Mouse (Mus musculus): ENCODE data around the gene Osbpl9. TPM values are rescaled to one million over a fixed set of nuclear protein-coding genes. Genes with fewer than 3 reads are reported as not detected.

Gene Osbpl9
- 100 to 1,000 TPM in 1 of 2 experiments, 10 to 100 TPM in 1; 91.5 to 112 TPM for total RNA-seq (2021)
- long read RNA-seq, experiment 1, transcript Osbpl9-219 (24 exons, 2,903 nt) = major isoform, 22 of 108 reads
- long read RNA-seq, experiment 1, transcript Osbpl9-202 (21 exons, 3,134 nt) = minor isoform, 6 of 108 reads
- long read RNA-seq, experiment 1, transcript Osbpl9-213 (20 exons, 2,604 nt) = minor isoform, 9 of 108 reads
- long read RNA-seq, experiment 1, partial matches to known transcripts = 36 of 108 reads
- long read RNA-seq, experiment 1, other reads (novel, unspliced or antisense) = 29 of 108 reads
- long read RNA-seq, experiment 2, transcript Osbpl9-219 (24 exons, 2,903 nt) = major isoform, 23 of 95 reads
- long read RNA-seq, experiment 2, transcript Osbpl9-213 (20 exons, 2,604 nt) = minor isoform, 6 of 95 reads
- long read RNA-seq, experiment 2, transcript Osbpl9-218 (23 exons, 2,408 nt) = minor isoform, 9 of 95 reads
- long read RNA-seq, experiment 2, partial matches to known transcripts = 28 of 95 reads
- long read RNA-seq, experiment 2, other reads (novel, unspliced or antisense) = 25 of 95 reads

- intact Hi-C loops (cut with DNase I) = loop anchor here (5.0 kb wide), 1 partner anchor 80 kb away; the partner anchor contains the start of gene Eps15
- peak; percentile 98 for DNase-seq
- H3K27ac ChIP-seq = peak within 1 kb of the TSS; percentile 99
- no peak for TF ChIP-seq CTCF (IDR thresholded peaks at IDR 0.05)
- H3K4me3 ChIP-seq = peak within 1 kb of the TSS; percentile 97
Measured at GRCm38 (mm10) chr4:109201582-109202424, at the start of gene Osbpl9. Gene Osbpl9 (minus strand): TSS chr4:109202272.

- peak; percentile 52 for TF ChIP-seq CTCF (IDR thresholded peaks at IDR 0.05)
- Histone ChIP-seq H3K4me3 (no peak overlapping the region), H3K27ac (no peak overlapping the region)
- no peak for DNase-seq
- intact Hi-C loops (cut with DNase I) = no loop called here
Measured at GRCm38 (mm10) chr4:109251605-109252004, 49.5 kb upstream of the Osbpl9 start.

- Histone ChIP-seq H3K4me3 (no peak overlapping the region), H3K27ac (no peak overlapping the region)
- intact Hi-C loops (cut with DNase I) = no loop called here
- TF ChIP-seq CTCF (IDR thresholded peaks at IDR 0.05) = no peak
- DNase-seq = no peak
Measured at GRCm38 (mm10) chr4:109245016-109245620, 43.0 kb upstream of the Osbpl9 start.

GRCm38 (mm10) chr4:109244506-109244905 lies 42.4 kb upstream of the Osbpl9 start:
- H3K4me3 ChIP-seq = no peak overlapping the region
- DNase-seq = no peak
- H3K27ac ChIP-seq = no peak overlapping the region
- TF ChIP-seq CTCF (IDR thresholded peaks at IDR 0.05) = no peak
- intact Hi-C loops (cut with DNase I) = no loop called here

- no peak for TF ChIP-seq CTCF (IDR thresholded peaks at IDR 0.05)
- DNase-seq = peak; percentile 84
- no peak overlapping the region for H3K4me3 ChIP-seq
- H3K27ac ChIP-seq = peak overlapping the region; percentile 80
- intact Hi-C loops (cut with DNase I) = no loop called here
Measured at GRCm38 (mm10) chr4:109241934-109242333, 39.9 kb upstream of the Osbpl9 start.

- H3K27ac ChIP-seq = peak overlapping the region; percentile 80
- no peak for TF ChIP-seq CTCF (IDR thresholded peaks at IDR 0.05)
- intact Hi-C loops (cut with DNase I) = no loop called here
- H3K4me3 ChIP-seq = no peak overlapping the region
- peak; percentile 33 for DNase-seq
Measured at GRCm38 (mm10) chr4:109241221-109241620, 39.1 kb upstream of the Osbpl9 start.

- intact Hi-C loops (cut with DNase I) = no loop called here
- no peak for TF ChIP-seq CTCF (IDR thresholded peaks at IDR 0.05)
- Histone ChIP-seq H3K27ac (peak overlapping the region; percentile 55), H3K4me3 (no peak overlapping the region)
- peak; percentile 58 for DNase-seq
Measured at GRCm38 (mm10) chr4:109238428-109239268, 36.6 kb upstream of the Osbpl9 start.

- intact Hi-C loops (cut with DNase I) = no loop called here
- H3K27ac ChIP-seq = no peak overlapping the region
- no peak overlapping the region for H3K4me3 ChIP-seq
- no peak for TF ChIP-seq CTCF (IDR thresholded peaks at IDR 0.05)
- no peak for DNase-seq
Measured at GRCm38 (mm10) chr4:109236186-109236879, 34.3 kb upstream of the Osbpl9 start.

- no peak for TF ChIP-seq CTCF (IDR thresholded peaks at IDR 0.05)
- DNase-seq = no peak
- no peak overlapping the region for H3K27ac ChIP-seq
- H3K4me3 ChIP-seq = no peak overlapping the region
- intact Hi-C loops (cut with DNase I) = no loop called here
Measured at GRCm38 (mm10) chr4:109234806-109235350, 32.8 kb upstream of the Osbpl9 start.

GRCm38 (mm10) chr4:109234185-109234584 lies 32.1 kb upstream of the Osbpl9 start, which contains the start of gene Calr4:
Gene Calr4 (plus strand): TSS chr4:109234485.
- Histone ChIP-seq H3K27ac (no peak within 1 kb of the TSS), H3K4me3 (no peak within 1 kb of the TSS)
- no peak for DNase-seq
- no peak for TF ChIP-seq CTCF (IDR thresholded peaks at IDR 0.05)
- intact Hi-C loops (cut with DNase I) = no loop called here

- TF ChIP-seq CTCF (IDR thresholded peaks at IDR 0.05) = no peak
- Histone ChIP-seq H3K4me3 (no peak overlapping the region), H3K27ac (no peak overlapping the region)
- intact Hi-C loops (cut with DNase I) = no loop called here
- no peak for DNase-seq
Measured at GRCm38 (mm10) chr4:109229766-109230279, 27.8 kb upstream of the Osbpl9 start.

Data from gastrocnemius, adult 2 months (tissue).